Mouse (Mus musculus): ENCODE results near the gene Samd4b. TPM values are rescaled to one million over a fixed set of nuclear protein-coding genes. Genes with fewer than 3 reads are reported as not detected.

Gene Samd4b
- total RNA-seq, 2 experiments from 2014 or later: 43.0 to 44.1 TPM

DNA sequence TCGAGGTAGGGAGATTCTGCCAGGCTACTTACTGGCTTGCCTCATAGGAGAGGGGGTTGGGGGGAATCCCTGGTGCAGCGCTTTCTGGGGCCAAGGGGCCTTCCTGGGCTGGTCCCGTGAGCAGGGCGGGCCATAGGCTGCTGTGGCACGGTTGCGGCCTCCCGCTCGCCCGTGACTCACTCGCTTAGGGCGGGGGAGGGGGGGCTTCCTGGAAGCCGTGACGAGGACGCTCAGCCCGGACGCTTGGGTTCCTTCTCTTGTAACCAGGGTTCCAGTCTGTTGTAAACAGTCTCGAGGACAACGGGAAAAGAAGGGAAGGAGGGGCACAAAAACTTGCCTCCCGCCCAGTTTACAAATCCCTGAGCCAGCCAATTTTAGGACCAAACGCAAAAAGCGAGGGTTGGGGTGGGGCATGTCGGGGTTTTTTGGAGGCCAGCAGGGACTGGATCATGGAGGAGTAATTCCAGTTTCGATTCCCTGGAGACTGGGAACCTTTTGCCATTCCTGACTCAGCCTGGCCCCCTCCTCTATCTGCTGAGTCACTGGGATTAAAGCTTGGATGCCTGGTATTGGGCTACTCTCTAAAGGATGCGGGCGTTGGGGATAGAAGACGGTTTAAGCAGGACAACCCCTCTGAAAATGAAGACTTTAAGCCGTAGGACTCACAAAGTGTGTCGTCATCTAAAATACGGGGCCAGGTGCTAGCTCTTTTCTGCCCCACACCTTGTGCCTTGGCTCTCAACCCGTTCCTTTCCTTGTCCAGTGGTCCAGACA lies 216.7 kb downstream of the Samd4b start:
- peak; percentile 60 to 79 for DNase-seq (ENCODE audit: low spot score in 2 of 2)

DNA sequence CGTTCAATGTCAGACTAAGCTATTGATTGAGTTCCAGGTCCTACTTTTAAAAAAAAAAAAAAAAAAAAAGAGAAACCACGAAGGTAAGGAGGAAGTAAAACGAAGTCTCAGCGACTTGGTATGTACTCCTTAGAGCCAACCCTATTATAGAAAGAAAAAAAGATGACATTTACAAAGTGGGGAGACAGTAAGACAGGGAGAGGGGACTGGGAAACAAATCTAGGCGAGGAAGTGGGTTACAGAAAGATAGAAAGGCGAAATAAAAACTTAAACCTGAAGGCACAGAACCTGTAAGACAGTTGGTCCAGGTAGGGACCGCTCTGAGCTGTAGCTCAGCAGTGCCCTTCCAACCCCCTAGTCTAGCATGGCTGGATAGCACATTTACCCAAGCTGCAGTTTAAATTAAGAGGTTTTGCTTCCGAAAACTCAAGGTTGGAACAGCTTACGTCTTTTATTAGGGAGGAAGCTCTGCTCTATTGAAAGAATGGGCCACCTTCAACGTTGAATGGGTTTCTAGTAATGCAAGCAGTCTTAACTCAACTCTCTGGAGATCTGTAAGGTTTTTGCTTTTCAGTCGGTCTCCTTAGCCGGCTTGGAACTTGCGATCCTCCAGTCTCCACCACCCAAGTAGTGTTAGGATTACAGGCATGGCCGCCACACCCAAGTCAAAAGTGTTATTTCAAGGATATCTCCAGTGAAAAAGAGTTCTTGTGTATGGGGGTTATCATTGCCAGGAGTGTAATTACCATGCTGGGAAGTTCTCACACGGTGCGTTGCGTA lies 217.5 kb downstream of the Samd4b start, which contains the start of gene Zfp36:
Gene Zfp36 (minus strand): TSS at position 17 of the 780 bp plus-strand sequence.
- no peak for DNase-seq (ENCODE audit: low spot score in 2 of 2)

GRCm38 (mm10) chr7:28378769-28379651 lies 218.9 kb downstream of the Samd4b start:
- DNase-seq (ENCODE audit: low spot score in 2 of 2): peak; percentile 95 to 97

DNA sequence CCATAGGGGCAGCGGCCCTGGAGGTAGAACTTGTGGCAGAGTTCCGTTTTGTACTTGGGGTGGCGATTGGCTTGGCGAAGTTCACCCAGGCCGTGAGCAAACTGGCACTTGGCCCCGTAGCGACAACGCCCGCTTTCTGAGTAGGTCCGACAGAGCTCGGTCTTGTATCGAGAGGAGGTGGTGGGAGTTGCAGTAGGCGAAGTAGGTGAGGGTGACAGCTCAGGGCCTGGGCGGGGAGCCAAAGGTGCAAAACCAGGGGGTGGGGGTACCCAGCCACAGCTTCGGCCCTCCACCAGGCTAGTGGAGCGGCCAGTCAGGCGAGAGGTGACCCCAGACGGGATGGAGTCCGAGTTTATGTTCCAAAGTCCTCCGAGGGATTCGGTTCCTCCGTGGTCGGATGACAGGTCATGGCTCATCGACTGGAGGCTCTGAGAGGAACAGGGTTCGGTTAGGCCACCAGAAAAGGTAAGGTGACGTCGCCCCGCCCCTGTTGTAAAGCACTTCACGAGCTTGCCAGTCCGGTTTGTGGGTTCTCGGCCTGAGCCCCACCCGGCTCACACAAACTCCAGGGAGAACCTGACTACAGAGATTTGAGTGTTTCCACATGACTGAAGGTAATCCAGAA lies 219.8 kb downstream of the Samd4b start:
- DNase-seq (ENCODE audit: low spot score in 2 of 2): peak in 1 of 2 experiments; percentile 54

GRCm38 (mm10) chr7:28377190-28378065 lies 220.5 kb downstream of the Samd4b start:
- peak in 1 of 2 experiments; percentile 33 for DNase-seq (ENCODE audit: low spot score in 2 of 2)

DNA sequence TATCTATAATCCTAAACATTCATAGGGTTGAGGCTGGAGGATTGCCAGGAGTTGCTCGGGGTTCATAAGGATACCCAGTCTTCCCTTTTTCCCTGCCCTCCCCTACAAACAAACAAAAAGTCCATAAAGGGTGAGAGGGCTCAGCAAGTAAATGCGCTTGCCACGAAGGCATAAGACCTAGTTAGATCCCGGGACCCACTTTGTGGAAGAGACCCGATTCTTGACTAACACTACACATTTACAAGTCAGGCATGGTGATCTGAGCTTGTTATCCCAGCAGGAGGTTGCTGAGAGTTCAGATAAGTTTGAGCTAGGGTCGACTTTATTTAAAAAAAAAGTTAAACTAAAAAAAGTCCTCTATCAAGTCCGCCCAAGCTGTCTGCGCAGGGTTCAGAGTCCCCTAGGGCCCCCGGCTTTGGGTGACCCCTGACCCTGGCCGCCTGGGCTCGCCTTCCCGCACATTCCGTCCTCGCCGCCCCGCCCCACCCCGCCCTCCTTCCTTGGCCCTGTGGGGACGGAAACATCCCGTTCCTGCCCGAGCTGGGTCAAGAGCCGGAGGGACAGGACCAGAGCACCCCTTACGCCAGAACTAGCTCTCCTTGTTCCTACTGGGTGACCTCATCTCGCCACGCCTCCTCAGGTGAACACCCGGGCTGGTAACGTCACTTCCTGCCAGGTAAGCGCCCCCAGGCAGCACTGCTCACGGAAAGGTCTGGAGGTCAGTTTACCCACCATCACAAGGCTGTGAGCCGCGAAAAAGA lies 221.8 kb downstream of the Samd4b start:
- peak in 1 of 2 experiments; percentile 76 for DNase-seq (ENCODE audit: low spot score in 2 of 2)

- DNase-seq (ENCODE audit: low spot score in 2 of 2): peak; percentile 85 to 92
Observed at GRCm38 (mm10) chr7:28375176-28375921, 222.6 kb downstream of the Samd4b start.

GRCm38 (mm10) chr7:28374647-28375046 lies 223.3 kb downstream of the Samd4b start:
- no peak for DNase-seq (ENCODE audit: low spot score in 2 of 2)

GRCm38 (mm10) chr7:28373891-28374495 lies 224.0 kb downstream of the Samd4b start:
- DNase-seq (ENCODE audit: low spot score in 2 of 2): no peak

DNA sequence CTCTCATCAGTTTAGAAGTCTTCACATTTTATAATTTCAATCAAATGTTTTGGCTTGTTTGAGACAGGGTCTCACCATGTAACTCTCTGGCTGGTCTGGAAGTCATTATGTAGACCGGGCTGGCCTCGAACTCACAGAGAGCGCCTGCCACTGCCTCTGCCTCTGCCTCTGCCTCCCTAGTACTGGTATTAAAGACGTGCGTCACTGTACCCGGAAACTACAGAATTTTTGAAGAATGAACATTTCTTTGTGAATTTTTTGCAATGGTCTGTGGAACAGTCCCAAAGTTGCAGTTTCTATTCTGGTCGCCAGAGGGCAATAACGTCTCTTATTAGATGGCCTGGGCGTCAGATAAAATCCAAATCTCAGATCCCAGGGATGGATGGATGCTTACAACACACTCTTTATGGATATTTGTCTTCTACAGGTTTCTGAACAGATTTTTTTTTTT lies 224.8 kb downstream of the Samd4b start:
- DNase-seq (ENCODE audit: low spot score in 2 of 2): peak in 1 of 2 experiments; percentile 80

GRCm38 (mm10) chr7:28372251-28373108 lies 225.5 kb downstream of the Samd4b start, which contains the start of gene Plekhg2:
Gene Plekhg2, minus strand, starts transcription at chr7:28372599.
- peak; percentile 94 to 96 for DNase-seq (ENCODE audit: low spot score in 2 of 2)

GRCm38 (mm10) chr7:28371514-28371989 lies 226.4 kb downstream of the Samd4b start:
- peak; percentile 71 to 72 for DNase-seq (ENCODE audit: low spot score in 2 of 2)

GRCm38 (mm10) chr7:28370977-28371513 lies 226.9 kb downstream of the Samd4b start:
- no peak for DNase-seq (ENCODE audit: low spot score in 2 of 2)

DNA sequence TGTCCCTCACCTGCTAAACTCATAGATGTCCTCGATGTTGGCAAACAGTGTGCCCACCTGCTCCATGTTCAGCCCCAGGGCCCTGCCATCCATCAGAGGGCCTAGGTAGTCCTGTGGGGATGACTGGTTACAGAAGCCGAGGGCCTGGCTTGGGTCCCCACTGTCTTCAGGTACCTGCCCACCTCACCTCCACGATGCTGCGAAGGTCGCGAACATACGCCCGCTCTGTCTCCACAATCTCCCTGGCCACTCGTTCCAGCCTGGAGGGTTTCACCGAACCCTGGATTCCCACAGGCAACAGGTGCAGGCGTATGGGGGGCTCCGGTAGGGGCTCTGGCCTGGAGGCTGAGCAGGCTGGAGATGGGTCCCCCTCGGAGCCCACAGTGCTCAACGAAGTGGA lies 227.9 kb downstream of the Samd4b start:
- DNase-seq (ENCODE audit: low spot score in 2 of 2): no peak

DNA sequence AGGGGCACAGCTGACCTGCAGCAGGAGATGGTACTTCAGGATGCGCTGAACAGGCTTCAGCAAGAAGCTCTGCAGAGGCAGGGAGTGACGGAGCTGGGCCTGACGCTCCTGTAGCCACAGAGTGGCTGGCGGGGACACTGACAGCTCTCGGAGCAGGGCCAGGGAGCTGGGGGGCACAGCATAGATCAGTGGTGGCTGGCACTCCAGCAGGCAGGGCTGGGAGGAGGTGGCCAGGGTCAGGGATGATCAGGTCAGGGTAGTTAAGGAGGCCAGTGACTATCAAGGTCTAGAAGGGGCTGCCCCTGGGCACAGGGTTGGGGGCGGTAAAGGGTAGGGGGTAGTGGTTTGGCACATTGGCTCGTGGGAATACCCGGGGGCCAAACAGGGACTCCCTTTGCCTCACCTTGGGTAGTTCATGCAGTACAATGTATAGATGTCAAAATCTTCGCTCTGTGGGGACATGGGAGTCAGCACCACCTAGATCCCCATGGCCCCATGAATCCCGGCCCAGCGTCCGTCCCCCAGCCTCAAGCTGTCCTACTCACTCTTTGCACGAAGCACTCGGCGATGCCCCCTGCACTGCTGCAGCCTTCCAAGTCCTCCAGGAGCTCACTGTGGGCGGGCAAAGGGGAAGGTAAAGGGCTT lies 229.5 kb downstream of the Samd4b start:
- no peak for DNase-seq (ENCODE audit: low spot score in 2 of 2)
